Mouse (Mus musculus) forebrain, embryonic 11.5 days (tissue): ENCODE data around the gene Dynlt1b. TPM values are rescaled to one million over a fixed set of nuclear protein-coding genes. Genes with fewer than 3 reads are reported as not detected.
"Not testable (repeated sequence)": the region's sequence is repeated elsewhere in the genome, so short reads cannot be mapped to it uniquely, and the experiment has no call there.

Experiments used
- ATAC-seq: fragments of 200-750 bp; cut with Nextera tagmentation; replicated peaks from 2 replicates; pipeline ENCODE4 v1.8.0; 2017; ENCODE audit warnings: moderate TSS enrichment; ENCODE audit not compliant: low FRiP score
- DNase-seq: peaks from one replicate; pipeline ENCODE4 v3.0.0-alpha.2; 2017; ENCODE audit warnings: low spot score
- H3K27ac ChIP-seq: fragments of 300-500 bp; sonication (generic); 2 replicates; pipeline ENCODE4 v1.5.1; 2014; ENCODE audit warnings: low read depth, low read length
- H3K27me3 ChIP-seq: fragments of 300-500 bp; sonication (generic); 2 replicates; pipeline ENCODE4 v1.6.1; 2014; ENCODE audit warnings: mild to moderate bottlenecking, low read length, mixed read lengths; ENCODE audit not compliant: control insufficient read depth, insufficient read depth
- H3K36me3 ChIP-seq: fragments of 300-500 bp; sonication (generic); 2 replicates; pipeline ENCODE4 v1.6.1; 2014; ENCODE audit warnings: mild to moderate bottlenecking, low read length, moderate library complexity, mixed read lengths; ENCODE audit not compliant: control insufficient read depth, insufficient read depth
- H3K4me1 ChIP-seq: fragments of 300-500 bp; sonication (generic); replicated peaks from 2 replicates; pipeline ENCODE4 v1.6.1; 2014; ENCODE audit warnings: low read length, mixed read lengths; ENCODE audit not compliant: control insufficient read depth, insufficient read depth
- H3K4me2 ChIP-seq: fragments of 300-500 bp; sonication (generic); 2 replicates; pipeline ENCODE4 v1.6.1; 2014; ENCODE audit warnings: low read depth, mild to moderate bottlenecking, low read length, moderate library complexity, mixed read lengths; ENCODE audit not compliant: severe bottlenecking
- H3K4me3 ChIP-seq: fragments of 300-500 bp; sonication (generic); 2 replicates; pipeline ENCODE4 v1.5.1; 2014; ENCODE audit warnings: low read depth, low read length
- H3K9ac ChIP-seq: fragments of 300-500 bp; sonication (generic); 2 replicates; pipeline ENCODE4 v1.6.1; 2014; ENCODE audit warnings: low read length
- H3K9me3 ChIP-seq: fragments of 300-500 bp; sonication (generic); 2 replicates; pipeline ENCODE4 v1.6.1; 2016; ENCODE audit warnings: low read length, mixed read lengths; ENCODE audit not compliant: control insufficient read depth
- WGBS: fragments of 180-500 bp; shearing (Covaris S2); extraction: QIAGEN DNeasy Blood & Tissue Kit; methylation state at CpG from one replicate; pipeline ENCODE4 v1.1.7; 2014; 5-methylcytosine and 5-hydroxymethylcytosine counted together
- polyA plus RNA-seq: library from polyadenylated mRNA; unstranded; fragments of >200 nt; fragmentation: Nextera tagmentation; extraction: Ambion mirVana; gene quantifications from 2 replicates; pipeline ENCODE4 v1.2.1, GENCODE M21; 2014

Gene Dynlt1b
- polyA plus RNA-seq, 1 experiment from 2014 or later = 530 TPM

DNA sequence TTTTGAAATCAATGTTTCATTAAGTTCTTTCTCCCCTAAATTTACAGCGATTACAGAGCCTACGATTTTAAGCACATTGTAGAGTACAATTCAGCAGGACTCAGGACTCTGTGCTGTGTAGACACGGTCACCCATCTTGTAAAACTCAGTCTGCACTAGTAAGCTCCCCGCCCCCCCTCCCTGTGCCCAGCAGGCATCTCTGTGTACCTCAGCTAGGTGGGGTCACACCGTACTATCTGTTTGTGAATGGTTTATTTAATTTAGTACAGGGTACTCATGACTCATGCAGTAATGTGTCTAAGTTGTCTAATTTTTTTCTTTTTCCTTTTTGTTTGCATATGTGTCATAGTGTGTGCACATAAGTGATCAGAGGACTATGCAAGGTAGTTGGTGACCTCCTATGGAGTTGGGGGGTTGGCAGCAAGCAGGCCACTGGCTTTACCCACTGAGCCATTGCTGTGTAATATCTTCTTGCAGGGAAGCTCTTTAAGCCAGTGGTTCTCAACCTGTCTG, 31.2 kb downstream of the Dynlt1b start:
- not testable (repeated sequence) for H3K9ac ChIP-seq, DNase-seq, H3K27ac ChIP-seq, H3K36me3 ChIP-seq, H3K4me3 ChIP-seq, H3K9me3 ChIP-seq, H3K4me1 ChIP-seq, H3K4me2 ChIP-seq, H3K27me3 ChIP-seq
- peak; percentile 35 for ATAC-seq
- 94% methylated on average over 5 of the region's 5 CpGs for WGBS

DNA sequence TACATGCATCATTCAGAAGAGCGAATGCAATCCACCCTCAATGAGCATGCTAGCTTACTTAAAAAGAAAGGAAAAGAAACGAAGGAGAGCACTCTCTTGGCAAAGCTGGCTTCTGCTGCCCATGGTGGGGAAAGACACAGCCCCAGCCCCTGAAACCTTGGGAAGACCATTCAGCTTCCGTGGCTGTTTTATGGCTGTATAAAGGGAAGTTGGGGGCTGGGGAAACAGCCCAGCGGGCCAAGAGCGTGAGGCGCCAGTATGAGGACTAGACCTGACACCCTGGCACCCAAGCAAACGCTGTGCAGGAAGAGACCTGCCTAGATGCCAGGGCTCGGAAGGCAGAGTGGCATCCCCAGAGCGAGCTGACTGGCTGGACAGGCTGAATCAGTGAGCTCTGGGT, 35.8 kb downstream of the Dynlt1b start:
- not testable (repeated sequence) for H3K36me3 ChIP-seq, H3K27ac ChIP-seq, H3K27me3 ChIP-seq, H3K4me3 ChIP-seq, DNase-seq, H3K9me3 ChIP-seq, H3K4me1 ChIP-seq, ATAC-seq, H3K9ac ChIP-seq, H3K4me2 ChIP-seq
- 88% methylated on average over 9 of the region's 9 CpGs for WGBS

DNA sequence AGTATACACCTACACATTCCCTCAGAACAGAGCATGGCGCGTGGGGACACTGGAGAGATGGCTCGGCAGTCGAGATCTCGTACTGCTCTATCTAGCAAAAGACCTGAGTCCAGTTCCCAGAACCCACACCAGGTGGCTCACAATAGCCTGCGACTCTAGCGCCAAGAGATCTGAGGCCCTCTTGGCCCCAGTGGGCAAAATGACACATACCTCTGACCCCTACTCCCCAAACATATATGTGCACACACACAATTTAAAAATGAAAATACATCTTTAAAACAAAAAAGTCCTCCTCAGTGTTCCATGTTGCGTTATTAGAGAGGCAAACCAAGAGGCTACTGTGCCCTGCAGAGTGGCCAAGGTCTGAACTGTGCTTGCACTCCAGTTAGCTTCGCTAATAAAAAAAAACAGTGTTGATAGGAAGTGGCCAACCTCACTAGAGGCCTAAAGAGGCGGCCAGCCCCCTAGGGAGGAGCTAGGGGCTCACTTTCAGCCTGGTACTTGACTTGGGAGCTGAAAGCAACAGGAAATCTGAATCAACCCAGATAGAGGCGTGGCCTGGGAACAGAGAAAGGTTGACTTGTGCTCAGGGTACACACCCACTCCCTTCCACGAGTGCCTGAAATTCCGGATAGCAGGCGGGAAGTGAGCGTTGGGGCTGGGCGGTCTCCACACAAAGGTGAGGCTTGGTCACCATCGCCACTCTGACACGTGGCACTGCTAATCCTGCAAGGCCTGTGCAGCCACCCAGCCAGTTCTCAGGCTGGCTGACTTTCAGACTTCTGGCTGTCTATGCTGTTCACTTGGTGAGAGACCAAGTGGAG, 37.9 kb downstream of the Dynlt1b start:
- ATAC-seq = peak; percentile 19; the same call in 1 of the 2 replicates
- not testable (repeated sequence) for H3K4me1 ChIP-seq, H3K27me3 ChIP-seq, H3K9me3 ChIP-seq, H3K4me2 ChIP-seq, H3K4me3 ChIP-seq, H3K27ac ChIP-seq, H3K36me3 ChIP-seq, H3K9ac ChIP-seq
- whole genome bisulfite sequencing = 65% methylated on average over 16 of the region's 18 CpGs
- DNase-seq = peak; percentile 57

DNA sequence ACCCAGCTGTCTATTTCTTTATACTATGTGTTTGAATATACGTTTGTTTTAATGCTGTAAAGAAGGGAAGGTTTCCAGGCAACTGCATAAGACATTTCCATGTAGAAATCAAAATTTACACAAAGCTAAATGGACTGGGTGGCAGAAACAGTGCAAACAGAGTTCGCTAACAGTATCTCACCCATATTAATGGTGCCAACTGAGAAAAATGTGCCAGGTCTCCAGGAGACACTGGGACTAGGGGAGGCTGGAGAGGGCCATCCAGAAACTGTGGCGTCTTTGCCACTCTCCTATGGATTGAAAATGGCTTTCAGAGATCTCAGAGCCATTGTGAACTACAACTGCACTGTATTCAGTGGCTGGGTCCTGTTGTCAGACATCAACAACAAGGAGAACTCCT, 40.1 kb downstream of the Dynlt1b start:
- not testable (repeated sequence) for ATAC-seq

DNA sequence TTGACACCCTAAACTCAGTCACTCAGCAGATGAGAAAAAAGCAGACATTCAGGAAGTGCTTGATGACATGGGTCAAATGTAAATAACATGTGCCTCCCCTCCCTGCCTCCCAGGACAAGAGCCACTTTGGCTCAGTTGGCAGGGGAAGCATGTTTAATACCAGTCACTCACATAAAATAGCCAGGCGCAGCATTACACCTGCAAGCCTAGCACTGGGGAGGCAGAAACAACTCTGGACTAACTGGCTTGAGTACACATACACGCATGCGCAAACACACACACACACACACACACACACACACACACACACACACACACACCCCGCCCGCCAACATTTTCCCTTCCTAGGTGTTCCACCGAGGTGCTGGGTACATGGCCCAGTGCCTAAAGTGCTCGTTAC, 40.8 kb downstream of the Dynlt1b start:
- WGBS = 100% methylated on average over 5 of the region's 7 CpGs

More for the DNA sequence above, 40.1 kb downstream of the Dynlt1b start:
- H3K4me1 ChIP-seq, H3K36me3 ChIP-seq, H3K9me3 ChIP-seq, H3K27me3 ChIP-seq, H3K9ac ChIP-seq, H3K4me3 ChIP-seq, H3K4me2 ChIP-seq, DNase-seq, H3K27ac ChIP-seq: not testable (repeated sequence)
- 100% methylated on average over 1 of the region's 3 CpGs for WGBS

DNA sequence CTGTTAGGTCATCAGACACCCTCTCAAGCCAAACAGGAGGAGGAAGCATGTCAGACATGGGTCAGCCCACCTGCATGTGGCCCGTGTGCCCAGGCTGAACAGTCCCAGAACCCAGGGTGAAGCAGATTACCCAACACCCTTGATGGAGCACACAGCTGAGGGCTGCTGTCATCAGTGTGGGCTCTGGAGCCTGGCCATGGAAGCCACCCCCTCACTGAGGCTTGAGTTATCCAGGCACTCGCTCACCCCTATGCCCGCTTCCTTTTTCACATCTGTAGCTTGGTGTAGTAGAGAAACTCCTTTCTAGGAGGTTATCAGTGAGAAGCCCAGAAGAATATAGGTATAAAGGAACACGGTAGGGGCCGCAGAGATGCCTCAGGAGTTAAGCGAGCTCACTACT, 45.4 kb downstream of the Dynlt1b start:
- H3K9ac ChIP-seq, H3K36me3 ChIP-seq, H3K27me3 ChIP-seq, H3K27ac ChIP-seq, H3K4me1 ChIP-seq, ATAC-seq, H3K9me3 ChIP-seq: not testable (repeated sequence)
- peak overlapping the region; percentile 9; the same call in 1 of the 2 replicates for H3K4me3 ChIP-seq
- H3K4me2 ChIP-seq = 0 out of 2 replicates have a peak overlapping the region, but pooled peaks have one; percentile 1
- WGBS = 95% methylated on average over 6 of the region's 6 CpGs
- peak; percentile 53 for DNase-seq

More for the DNA sequence above, 40.8 kb downstream of the Dynlt1b start:
- not testable (repeated sequence) for H3K9me3 ChIP-seq, H3K27ac ChIP-seq, H3K9ac ChIP-seq, ATAC-seq, H3K4me3 ChIP-seq, H3K4me1 ChIP-seq, DNase-seq, H3K36me3 ChIP-seq, H3K27me3 ChIP-seq, H3K4me2 ChIP-seq

DNA sequence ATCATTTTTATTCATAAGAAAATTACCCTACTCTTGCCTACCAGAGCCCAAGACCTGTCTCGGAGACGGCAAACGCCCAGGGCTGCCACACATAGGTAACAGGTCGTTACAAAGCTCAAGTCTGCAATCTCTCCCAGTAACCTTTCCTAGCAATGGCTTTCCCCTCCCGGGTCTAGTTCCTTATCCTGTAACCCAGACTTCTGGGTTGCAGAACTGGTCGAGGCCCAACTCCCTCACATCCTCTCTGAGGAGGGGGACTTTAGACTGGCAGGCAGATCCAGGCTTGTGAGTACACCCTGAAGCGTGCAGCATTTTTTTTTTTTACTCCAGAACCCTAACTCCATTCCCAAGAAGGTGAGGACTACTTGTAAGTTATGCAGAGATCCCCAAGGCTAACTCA, 46.0 kb downstream of the Dynlt1b start:
- WGBS = 62% methylated on average over 7 of the region's 7 CpGs
- peak; percentile 45 for DNase-seq
- ATAC-seq, H3K9me3 ChIP-seq, H3K4me1 ChIP-seq, H3K9ac ChIP-seq, H3K27me3 ChIP-seq, H3K27ac ChIP-seq, H3K36me3 ChIP-seq: not testable (repeated sequence)
- peak overlapping the region; percentile 76 for H3K4me3 ChIP-seq
- H3K4me2 ChIP-seq = peak overlapping the region; percentile 84; the same call in 1 of the 2 replicates

DNA sequence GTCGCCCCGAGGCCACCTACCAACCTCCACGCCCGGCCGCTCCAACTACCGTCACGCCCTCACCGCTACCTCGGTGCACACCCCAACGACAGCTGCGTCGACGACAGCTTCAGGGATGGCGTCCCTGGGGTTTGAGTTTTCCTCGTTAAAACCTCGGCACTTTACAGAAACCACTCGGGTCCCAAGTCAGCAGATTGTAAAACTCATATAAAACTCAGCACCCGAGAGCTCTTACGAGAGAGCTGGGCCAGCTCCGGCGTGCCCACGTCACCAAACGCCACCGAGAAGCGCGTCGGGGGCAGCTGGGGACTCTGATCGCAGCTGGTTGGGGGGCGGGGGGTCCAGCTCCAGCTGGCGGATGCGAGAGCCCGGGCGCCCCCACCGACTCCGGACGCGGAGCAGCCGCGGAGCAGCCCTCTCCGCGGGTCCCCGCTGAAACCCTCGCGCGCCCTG, 46.6 kb downstream of the Dynlt1b start:
- not testable (repeated sequence) for H3K27ac ChIP-seq, H3K9me3 ChIP-seq, H3K27me3 ChIP-seq, H3K4me1 ChIP-seq, H3K36me3 ChIP-seq
- Histone ChIP-seq H3K4me3 (peak overlapping the region; percentile 76), H3K4me2 (peak overlapping the region; percentile 84), H3K9ac (peak overlapping the region; percentile 89)
- peak; percentile 84 for DNase-seq
- peak; percentile 74 for ATAC-seq
- WGBS = under 1% methylated on average over 45 of the region's 45 CpGs
